Mouse (Mus musculus) embryonic facial prominence, embryonic 13.5 days (tissue): ENCODE results near the gene Top2a. TPM values are rescaled to one million over a fixed set of nuclear protein-coding genes. Genes with fewer than 3 reads are reported as not detected.
A peak's percentile ranks its signal among the peaks of the same experiment; 100 is the strongest.

Source experiments
- ATAC-seq: fragments of 200-750 bp; cut with Nextera tagmentation; 2 replicates; pipeline ENCODE4 v1.8.0; 2017; ENCODE audit warnings: low read depth; ENCODE audit not compliant: insufficient number of reproducible peaks, insufficient read depth, low FRiP score, low TSS enrichment
- H3K27ac ChIP-seq: fragments of 300-500 bp; sonication (generic); 2 replicates; pipeline ENCODE4 v1.5.1; 2015; ENCODE audit warnings: moderate library complexity, mild to moderate bottlenecking, inconsistent platforms
- H3K27me3 ChIP-seq: fragments of 300-500 bp; sonication (generic); 2 replicates; pipeline ENCODE4 v1.6.1; 2015; ENCODE audit warnings: mild to moderate bottlenecking, inconsistent platforms
- H3K36me3 ChIP-seq: fragments of 300-500 bp; sonication (generic); 2 replicates; pipeline ENCODE4 v1.6.1; 2015; ENCODE audit warnings: mild to moderate bottlenecking, inconsistent platforms
- H3K4me1 ChIP-seq: fragments of 300-500 bp; sonication (generic); 2 replicates; pipeline ENCODE4 v1.6.1; 2015; ENCODE audit warnings: inconsistent platforms
- H3K4me2 ChIP-seq: fragments of 300-500 bp; sonication (generic); 2 replicates; pipeline ENCODE4 v1.6.1; 2015; ENCODE audit warnings: moderate library complexity, mild to moderate bottlenecking, inconsistent platforms
- H3K4me3 ChIP-seq: fragments of 300-500 bp; sonication (generic); 2 replicates; pipeline ENCODE4 v1.5.1; 2015; ENCODE audit warnings: mild to moderate bottlenecking, inconsistent platforms
- H3K9ac ChIP-seq: fragments of 300-500 bp; sonication (generic); 2 replicates; pipeline ENCODE4 v1.6.1; 2015; ENCODE audit warnings: mild to moderate bottlenecking, inconsistent platforms
- H3K9me3 ChIP-seq: fragments of 300-500 bp; sonication (generic); 2 replicates; pipeline ENCODE4 v1.6.1; 2016; ENCODE audit warnings: inconsistent platforms
- WGBS: fragments of 180-500 bp; shearing (Covaris S2); methylation state at CpG from one replicate; pipeline ENCODE4 v1.1.7; 2015; ENCODE audit warnings: mixed read lengths; 5-methylcytosine and 5-hydroxymethylcytosine counted together
- polyA plus RNA-seq: library from polyadenylated mRNA; unstranded; fragments of >200 nt; fragmentation: Nextera tagmentation; extraction: Ambion mirVana; gene quantifications from 2 replicates; pipeline ENCODE4 v1.2.1, GENCODE M21; 2015

The Top2a gene
- polyA plus RNA-seq, 1 experiment from 2014 or later, result 272 TPM

DNA sequence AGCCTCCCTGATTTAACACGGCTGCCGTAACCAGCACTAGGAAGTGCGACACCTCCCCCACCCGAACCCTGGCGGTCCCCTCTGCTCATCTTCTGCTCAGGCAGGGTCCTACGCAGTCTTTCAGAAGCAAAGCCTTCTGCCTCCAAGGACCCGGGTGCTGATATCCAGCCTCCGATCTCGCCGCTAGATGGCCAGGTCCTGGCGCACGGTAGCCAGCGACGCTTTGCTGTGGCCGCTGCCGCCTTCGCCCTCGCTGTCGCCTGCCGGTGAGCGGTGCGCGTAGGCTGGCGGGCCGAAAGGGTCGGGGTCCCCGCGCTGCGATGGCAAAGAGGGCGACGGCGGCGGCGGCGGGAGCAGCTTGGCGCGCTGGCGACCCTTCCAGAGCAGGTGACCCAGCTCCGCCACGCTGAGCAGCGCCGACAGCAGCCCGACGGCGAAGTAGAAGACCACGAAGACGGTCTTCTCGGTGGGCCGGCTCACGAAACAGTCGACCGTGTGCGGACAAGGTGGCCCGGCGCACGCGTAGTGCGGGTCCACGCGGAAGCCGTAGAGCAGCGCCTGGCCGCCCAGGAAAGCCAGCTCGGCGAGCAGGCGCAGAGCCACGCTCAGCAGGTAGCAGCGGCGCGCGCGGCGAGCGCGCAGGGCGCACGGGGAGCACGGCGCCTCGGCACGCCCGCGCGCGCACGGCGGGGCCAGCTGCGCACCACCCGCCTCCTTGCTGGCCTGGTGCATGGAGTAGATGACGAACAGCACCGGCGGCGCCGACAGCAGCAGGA is 41.8 kb downstream of the Top2a start:
- peak overlapping the region; percentile 51; the same call in 1 of the 2 replicates for H3K27ac ChIP-seq

GRCm38 (mm10) chr11:98981289-98981996 is 42.5 kb downstream of the Top2a start:
- Histone ChIP-seq H3K4me2 (peak overlapping the region; percentile 99), H3K27me3 (peaks cover 21% of the 10 kb centered on the region), H3K4me1 (peaks cover 22% of the 10 kb centered on the region), H3K9ac (peak overlapping the region; percentile 71), H3K27ac (no peak overlapping the region; the same call in 1 of the 2 replicates), H3K36me3 (0 out of 2 replicates have a peak, but pooled peaks cover 3% of the 10 kb centered on the region), H3K9me3 (no peaks in the 10 kb centered on the region), H3K4me3 (peak overlapping the region; percentile 63)
- 34% methylated on average over 20 of the region's 20 CpGs for WGBS
- no peak for ATAC-seq

More for the DNA sequence above, 41.8 kb downstream of the Top2a start:
- H3K36me3 ChIP-seq, result no peaks in the 10 kb centered on the region
- ATAC-seq, result peak; percentile 28; the same call in 1 of the 2 replicates
- H3K9ac ChIP-seq, result peak overlapping the region; percentile 71
- H3K4me1 ChIP-seq, result peaks cover 22% of the 10 kb centered on the region
- WGBS, result under 1% methylated on average over 94 of the region's 94 CpGs
- peaks cover 21% of the 10 kb centered on the region for H3K27me3 ChIP-seq
- H3K9me3 ChIP-seq, result no peaks in the 10 kb centered on the region
- peak overlapping the region; percentile 99 for H3K4me2 ChIP-seq
- peak overlapping the region; percentile 63 for H3K4me3 ChIP-seq

GRCm38 (mm10) chr11:98979356-98979755 is 44.6 kb downstream of the Top2a start:
- no peak overlapping the region for H3K27ac ChIP-seq
- H3K36me3 ChIP-seq, result peaks cover 14% of the 10 kb centered on the region
- 83% methylated on average over 5 of the region's 5 CpGs for WGBS
- H3K4me2 ChIP-seq, result no peak overlapping the region
- H3K9ac ChIP-seq, result no peak overlapping the region
- peaks cover 22% of the 10 kb centered on the region for H3K4me1 ChIP-seq
- no peaks in the 10 kb centered on the region for H3K9me3 ChIP-seq
- H3K4me3 ChIP-seq, result no peak overlapping the region
- peaks cover 21% of the 10 kb centered on the region for H3K27me3 ChIP-seq
- ATAC-seq, result no peak

- peaks cover 21% of the 10 kb centered on the region for H3K36me3 ChIP-seq
- 0 out of 2 replicates have a peak overlapping the region, but pooled peaks have one; percentile 21 for H3K9ac ChIP-seq
- peaks cover 22% of the 10 kb centered on the region for H3K4me1 ChIP-seq
- WGBS, result 42% methylated on average over 15 of the region's 15 CpGs
- ATAC-seq, result no peak
- peaks cover 18% of the 10 kb centered on the region for H3K27me3 ChIP-seq
- no peaks in the 10 kb centered on the region for H3K9me3 ChIP-seq
- H3K4me3 ChIP-seq, result no peak overlapping the region
- no peak overlapping the region for H3K27ac ChIP-seq
- no peak overlapping the region for H3K4me2 ChIP-seq
Measured at GRCm38 (mm10) chr11:98978526-98979148, 45.4 kb downstream of the Top2a start.

- Histone ChIP-seq H3K9me3 (no peaks in the 10 kb centered on the region), H3K4me3 (no peak overlapping the region), H3K27ac (no peak overlapping the region), H3K36me3 (peaks cover 56% of the 10 kb centered on the region), H3K4me1 (peaks cover 22% of the 10 kb centered on the region), H3K4me2 (no peak overlapping the region), H3K27me3 (no peaks in the 10 kb centered on the region), H3K9ac (no peak overlapping the region)
- ATAC-seq, result no peak
- 50% methylated on average over 5 of the region's 5 CpGs for WGBS
Measured at GRCm38 (mm10) chr11:98974871-98975719, 48.9 kb downstream of the Top2a start.

DNA sequence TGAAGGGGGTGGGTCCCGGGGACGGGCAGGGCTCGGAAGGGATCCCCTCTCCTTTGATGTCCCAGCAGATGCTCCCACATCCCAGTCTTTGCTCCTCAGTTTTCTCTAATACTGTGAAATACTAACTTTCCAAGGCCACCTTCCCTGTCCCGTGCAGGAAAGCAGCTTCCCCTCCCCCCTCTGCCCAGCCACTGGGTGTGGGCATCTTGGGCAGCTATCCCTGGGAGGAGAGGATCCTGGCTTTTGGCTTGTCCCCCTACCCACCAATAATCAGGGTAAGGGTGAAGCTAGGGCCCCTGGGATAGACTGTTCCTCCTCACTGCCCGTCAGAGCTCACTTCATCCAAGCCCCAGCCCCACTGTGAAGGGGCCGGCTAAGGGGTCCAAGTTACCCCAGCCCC is 49.8 kb downstream of the Top2a start:
- H3K9ac ChIP-seq, result no peak overlapping the region
- H3K36me3 ChIP-seq, result peaks cover 63% of the 10 kb centered on the region
- H3K27me3 ChIP-seq, result no peaks in the 10 kb centered on the region
- H3K4me3 ChIP-seq, result no peak overlapping the region
- H3K27ac ChIP-seq, result no peak overlapping the region
- H3K9me3 ChIP-seq, result no peaks in the 10 kb centered on the region
- no peak overlapping the region for H3K4me2 ChIP-seq
- 79% methylated on average over 6 of the region's 6 CpGs for WGBS
- no peak for ATAC-seq
- H3K4me1 ChIP-seq, result peaks cover 31% of the 10 kb centered on the region

GRCm38 (mm10) chr11:98973584-98973983 is 50.4 kb downstream of the Top2a start:
- no peak overlapping the region for H3K9ac ChIP-seq
- no peak overlapping the region for H3K27ac ChIP-seq
- peaks cover 68% of the 10 kb centered on the region for H3K36me3 ChIP-seq
- ATAC-seq, result no peak
- 87% methylated on average over 14 of the region's 14 CpGs for WGBS
- H3K4me1 ChIP-seq, result peaks cover 33% of the 10 kb centered on the region
- H3K4me2 ChIP-seq, result no peak overlapping the region
- no peaks in the 10 kb centered on the region for H3K9me3 ChIP-seq
- H3K4me3 ChIP-seq, result no peak overlapping the region
- no peaks in the 10 kb centered on the region for H3K27me3 ChIP-seq

DNA sequence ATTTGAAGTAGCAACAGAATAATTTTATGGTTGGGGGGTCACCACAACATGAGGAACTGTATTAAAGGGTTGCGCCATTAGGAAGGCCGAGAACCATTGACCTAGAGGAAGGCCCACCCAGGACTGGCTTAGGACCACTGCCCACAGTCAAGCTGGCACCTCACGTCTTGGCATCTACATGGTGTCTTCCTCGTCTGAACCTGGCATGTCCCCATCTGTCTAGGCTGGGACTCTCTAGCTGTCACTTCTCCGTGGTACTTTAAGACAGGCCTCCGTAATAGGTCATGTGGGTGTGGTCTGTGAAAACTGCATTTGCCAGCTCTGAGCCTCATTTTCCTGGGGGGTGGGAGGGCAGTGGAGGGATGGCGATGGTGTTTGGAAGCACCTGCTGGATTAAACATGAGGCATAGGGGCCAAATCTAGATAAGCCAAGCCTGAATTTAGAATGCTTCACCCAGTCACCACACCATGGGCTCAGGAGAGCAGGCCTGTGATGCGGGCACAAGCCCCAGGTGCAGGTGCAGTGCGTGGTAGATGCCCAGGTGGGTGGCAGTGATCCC is 51.1 kb downstream of the Top2a start:
- ATAC-seq, result no peak

GRCm38 (mm10) chr11:98972215-98972614 is 51.8 kb downstream of the Top2a start:
- Histone ChIP-seq H3K27ac (no peak overlapping the region), H3K4me3 (no peak overlapping the region), H3K4me1 (peaks cover 45% of the 10 kb centered on the region), H3K4me2 (no peak overlapping the region), H3K27me3 (no peaks in the 10 kb centered on the region), H3K9ac (no peak overlapping the region), H3K36me3 (peaks cover 79% of the 10 kb centered on the region), H3K9me3 (no peaks in the 10 kb centered on the region)
- ATAC-seq, result no peak
- 54% methylated on average over 9 of the region's 9 CpGs for WGBS

More for the DNA sequence above, 51.1 kb downstream of the Top2a start:
- H3K9ac ChIP-seq, result no peak overlapping the region
- no peaks in the 10 kb centered on the region for H3K9me3 ChIP-seq
- no peak overlapping the region for H3K4me2 ChIP-seq
- H3K4me1 ChIP-seq, result peaks cover 38% of the 10 kb centered on the region
- no peak overlapping the region for H3K27ac ChIP-seq
- WGBS, result 88% methylated on average over 9 of the region's 9 CpGs
- H3K36me3 ChIP-seq, result peaks cover 75% of the 10 kb centered on the region
- no peaks in the 10 kb centered on the region for H3K27me3 ChIP-seq
- no peak overlapping the region for H3K4me3 ChIP-seq

DNA sequence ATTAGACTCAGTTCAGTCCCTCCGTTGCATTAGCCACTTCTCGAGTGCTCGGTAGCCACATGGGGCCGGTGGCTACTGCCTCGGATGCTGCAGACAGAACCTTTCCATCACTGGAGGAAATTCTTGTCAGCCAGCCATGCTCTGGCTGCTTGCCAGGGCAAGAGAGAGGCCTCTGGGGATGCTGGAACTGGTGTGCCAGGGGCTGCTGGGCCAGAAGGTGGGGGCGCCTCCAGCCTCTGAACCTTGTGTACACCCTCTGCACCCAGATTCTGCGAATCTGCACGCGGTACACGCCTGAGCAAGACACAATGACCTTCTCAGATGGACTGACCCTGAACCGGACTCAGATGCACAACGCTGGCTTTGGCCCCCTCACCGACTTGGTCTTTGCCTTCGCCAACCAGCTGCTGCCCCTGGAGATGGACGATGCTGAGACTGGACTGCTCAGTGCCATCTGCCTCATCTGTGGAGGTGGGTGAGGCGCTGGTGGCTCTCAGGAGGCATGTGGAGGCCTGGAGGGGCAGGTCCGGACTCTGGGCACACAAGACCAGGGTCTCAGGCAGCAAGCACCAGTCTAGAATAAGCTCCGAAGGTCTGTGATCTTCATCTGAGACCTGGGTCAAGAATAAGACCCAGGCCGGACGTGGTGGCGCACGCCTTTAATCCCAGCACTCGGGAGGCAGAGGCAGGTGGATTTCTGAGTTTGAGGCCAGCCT is 52.5 kb downstream of the Top2a start:
- H3K9ac ChIP-seq, result peak overlapping the region; percentile 36; the same call in 1 of the 2 replicates
- H3K4me3 ChIP-seq, result no peak overlapping the region
- H3K27me3 ChIP-seq, result no peaks in the 10 kb centered on the region
- no peaks in the 10 kb centered on the region for H3K9me3 ChIP-seq
- 74% methylated on average over 23 of the region's 23 CpGs for WGBS
- H3K4me2 ChIP-seq, result no peak overlapping the region
- H3K36me3 ChIP-seq, result peaks cover 84% of the 10 kb centered on the region
- H3K4me1 ChIP-seq, result peaks cover 52% of the 10 kb centered on the region
- ATAC-seq, result no peak
- peak overlapping the region; percentile 69 for H3K27ac ChIP-seq
